Mouse (Mus musculus) left cerebral cortex, postnatal 10 days (tissue): ENCODE data around the gene Erc1. TPM values are rescaled to one million over a fixed set of nuclear protein-coding genes. Genes with fewer than 3 reads are reported as not detected.

Experiments
- DNase-seq, 2 experiments: peaks; one replicate each; pipeline ENCODE4 v3.0.0; 2021 to 2022; ENCODE audit warnings: low spot score in 2 of 2, mixed read lengths in 1 of 2; ENCODE audit errors: extremely low spot score in 1 of 2
- intact Hi-C: fragments of 180-260 bp; cut with DNase I; formaldehyde crosslinking; loops from one replicate; pipeline ENCODE4 v1.15.1; 2025
- total RNA-seq, 2 experiments: library from RNA; stranded (reverse); gene quantifications; 2 replicates each; pipeline ENCODE4 v1.2.3; 2021

Gene Erc1
- total RNA-seq, 2 experiments from 2014 or later: 127 to 131 TPM

DNA sequence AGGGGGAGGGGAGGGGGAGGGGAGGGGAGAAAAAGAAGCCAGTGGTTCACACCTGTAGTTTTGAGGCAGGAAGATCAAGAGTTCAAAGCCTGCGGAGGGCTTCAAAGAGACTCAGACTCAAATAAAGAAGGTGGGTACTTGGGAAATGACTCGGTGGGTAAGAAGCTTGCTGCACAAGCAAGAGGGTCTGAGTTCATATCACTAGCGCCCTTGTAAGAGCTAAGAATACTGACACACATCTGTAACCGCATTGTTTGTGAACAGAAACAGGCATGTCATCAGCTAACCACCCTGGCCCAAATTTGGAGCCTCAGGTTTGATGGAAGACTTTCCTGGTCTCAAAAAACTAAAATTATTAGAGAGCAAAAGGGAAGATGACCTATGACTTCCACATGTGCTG, 110.3 kb downstream of the Erc1 start:
- DNase-seq: no peak
- intact Hi-C loops: no loop called here

DNA sequence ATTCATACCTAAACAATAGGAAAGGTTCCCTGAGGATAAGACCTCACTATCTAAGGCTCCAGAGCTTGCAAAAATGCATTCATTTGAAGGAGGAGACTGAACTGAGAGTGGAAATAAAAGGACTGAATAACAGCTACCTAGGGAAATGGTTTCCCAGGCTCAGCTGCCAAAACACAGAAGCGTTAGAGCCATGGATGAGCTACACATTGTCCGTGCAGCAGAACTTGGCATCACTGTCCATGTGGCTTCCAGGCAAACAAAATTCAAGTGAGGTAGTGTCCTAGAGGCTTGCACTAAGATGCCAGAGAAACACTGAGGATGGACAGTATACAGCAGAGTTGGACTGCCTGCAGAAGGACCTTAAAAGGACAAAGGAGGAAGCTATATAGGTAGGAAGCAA, 112.0 kb downstream of the Erc1 start:
- intact Hi-C loops: no loop called here
- no peak for DNase-seq

DNA sequence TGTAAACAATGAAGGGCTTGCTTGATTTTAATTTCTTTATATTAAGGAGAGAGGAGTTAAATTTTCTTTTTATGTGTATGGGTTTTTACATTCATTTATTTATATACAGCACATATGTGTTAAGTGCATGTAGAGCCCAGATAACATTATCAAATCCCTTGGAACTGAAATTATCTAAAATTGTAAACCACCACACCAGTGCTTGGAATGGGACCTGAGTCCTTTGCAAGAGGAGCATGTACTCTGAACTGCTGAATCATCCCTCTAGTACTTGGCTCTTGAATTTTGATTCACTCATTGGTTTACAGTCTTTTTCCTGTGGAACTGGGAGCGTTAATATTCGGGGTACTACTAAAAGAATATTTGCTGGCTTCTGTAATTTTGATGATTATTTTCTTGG, 116.8 kb downstream of the Erc1 start:
- DNase-seq: no peak

DNA sequence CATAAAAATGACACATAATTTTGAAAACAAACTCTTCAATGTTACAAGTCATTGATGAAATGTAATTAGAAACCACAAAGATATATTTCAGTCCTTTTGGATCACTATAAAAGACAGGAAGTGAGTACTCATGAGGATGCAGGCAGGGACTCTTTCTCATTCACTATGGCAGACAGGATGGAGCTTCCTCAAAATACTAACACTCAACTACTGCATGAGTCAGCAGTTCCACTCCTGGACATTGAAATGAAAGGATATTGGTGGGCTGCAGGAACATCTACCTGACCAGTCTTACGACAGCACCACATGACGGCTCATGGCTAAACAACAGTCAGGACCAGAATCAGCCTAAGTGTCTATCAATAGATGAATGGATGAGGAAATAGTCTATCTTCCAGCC, 132.7 kb downstream of the Erc1 start:
- no peak for DNase-seq
- intact Hi-C loops: no loop called here

More for the DNA sequence above, 116.8 kb downstream of the Erc1 start:
- intact Hi-C loops: no loop called here

DNA sequence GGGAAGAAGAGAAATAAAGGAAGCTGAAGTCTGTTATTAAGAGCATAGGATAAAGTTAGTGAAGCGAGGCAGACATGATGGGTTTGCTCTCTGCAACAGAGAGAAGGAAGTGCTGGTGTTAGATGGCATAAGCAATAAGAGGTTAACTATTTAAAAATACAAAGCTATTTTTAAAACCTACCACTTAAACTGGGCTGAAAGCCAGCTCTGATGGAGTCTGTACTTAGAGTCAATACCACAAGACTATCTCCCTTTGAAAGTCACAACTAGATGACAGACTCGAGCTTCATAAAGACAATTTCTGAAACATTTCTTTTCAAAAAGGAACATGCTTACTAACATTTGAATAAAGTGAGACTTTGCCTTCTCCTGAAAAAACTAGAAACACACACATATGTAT, 134.0 kb downstream of the Erc1 start:
- intact Hi-C loops: no loop called here
- no peak for DNase-seq

DNA sequence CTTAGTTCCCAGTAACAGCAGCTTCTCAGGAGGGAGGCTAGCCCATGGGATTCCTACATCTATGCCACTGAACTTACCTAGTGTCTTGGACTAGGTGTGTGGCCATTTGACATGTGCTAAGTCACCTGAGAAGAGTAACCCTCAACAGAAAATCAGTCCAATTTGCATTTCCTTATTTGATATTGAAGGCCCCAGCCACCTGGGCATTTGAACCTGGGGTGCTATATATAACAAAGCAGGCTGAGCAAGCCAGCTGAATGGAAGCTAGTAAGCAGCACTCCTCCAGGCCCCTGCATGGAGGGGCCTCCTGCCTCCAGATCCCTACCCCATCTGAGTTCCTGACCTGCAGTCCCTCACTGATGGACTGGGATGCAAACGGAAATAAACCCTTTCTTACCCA, 135.5 kb downstream of the Erc1 start:
- no peak for DNase-seq
- intact Hi-C loops: no loop called here

DNA sequence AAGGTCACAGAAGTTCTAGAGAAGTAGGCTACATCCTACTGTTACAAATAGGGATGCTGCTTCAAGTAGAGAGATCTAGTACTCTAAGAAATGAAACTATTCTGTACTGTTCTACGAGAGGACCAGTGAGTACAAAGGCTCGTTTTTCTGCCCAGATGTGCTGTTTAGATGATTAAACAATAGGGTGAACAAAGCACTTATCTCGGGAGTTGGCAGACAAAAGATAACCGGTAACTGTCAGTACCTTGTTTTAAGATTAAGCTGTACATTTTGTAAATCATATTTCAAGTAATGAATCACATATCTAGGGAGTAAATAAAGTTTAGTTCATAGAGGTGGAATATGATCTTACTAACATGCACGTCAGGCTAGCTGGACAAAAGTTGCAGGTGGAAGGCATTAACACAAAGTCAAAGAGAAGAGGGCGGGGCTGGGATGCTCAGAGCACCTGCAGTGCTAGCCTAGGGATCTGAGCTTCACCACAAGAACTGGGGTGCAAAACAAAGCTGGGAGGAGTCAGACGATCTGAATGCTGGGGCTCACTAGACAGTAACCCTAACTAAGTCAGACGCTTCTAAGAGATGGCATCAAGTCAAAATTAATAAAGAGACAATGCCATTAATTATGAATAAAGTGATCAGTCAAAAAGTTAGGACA, 136.2 kb downstream of the Erc1 start:
- intact Hi-C loops: no loop called here
- DNase-seq: no peak

DNA sequence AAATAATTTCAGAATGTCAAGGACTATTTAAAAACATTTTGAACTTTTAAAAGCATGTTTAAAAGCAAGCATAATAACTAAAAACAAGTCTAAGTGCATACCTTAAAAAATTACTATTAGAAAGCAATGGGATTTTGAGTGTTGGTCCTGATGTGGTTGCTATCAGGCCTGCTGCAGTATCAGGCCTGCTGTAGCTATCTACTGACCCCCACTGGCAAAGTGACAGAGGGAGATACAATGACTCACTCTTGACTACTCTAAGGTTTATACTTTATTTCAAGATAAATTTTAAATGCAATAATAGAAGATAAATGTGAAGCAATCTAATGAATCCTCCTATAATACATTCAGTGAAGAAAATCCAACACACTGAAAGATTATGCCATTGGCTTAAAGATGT, 138.4 kb downstream of the Erc1 start:
- DNase-seq: no peak
- intact Hi-C loops: no loop called here

DNA sequence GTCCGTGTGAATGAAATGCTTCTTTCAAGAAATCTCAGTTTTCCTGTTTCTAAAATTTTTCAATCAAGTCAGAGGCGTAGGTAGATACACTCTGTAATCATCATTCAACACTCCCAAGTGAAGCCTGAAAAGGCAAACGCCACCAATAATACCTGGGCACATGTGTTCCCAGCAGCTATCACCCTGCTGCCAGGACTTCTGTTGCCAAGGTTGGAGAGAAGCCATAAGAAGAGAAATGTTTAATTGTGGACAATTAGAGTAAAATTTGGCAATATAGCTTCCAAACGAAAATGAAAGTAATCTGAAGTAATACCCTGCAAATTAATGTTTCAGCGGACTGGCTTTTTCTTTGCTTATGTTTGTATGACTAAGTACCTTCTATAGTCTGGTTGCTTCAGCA, 140.1 kb downstream of the Erc1 start:
- no peak for DNase-seq
- intact Hi-C loops: no loop called here

DNA sequence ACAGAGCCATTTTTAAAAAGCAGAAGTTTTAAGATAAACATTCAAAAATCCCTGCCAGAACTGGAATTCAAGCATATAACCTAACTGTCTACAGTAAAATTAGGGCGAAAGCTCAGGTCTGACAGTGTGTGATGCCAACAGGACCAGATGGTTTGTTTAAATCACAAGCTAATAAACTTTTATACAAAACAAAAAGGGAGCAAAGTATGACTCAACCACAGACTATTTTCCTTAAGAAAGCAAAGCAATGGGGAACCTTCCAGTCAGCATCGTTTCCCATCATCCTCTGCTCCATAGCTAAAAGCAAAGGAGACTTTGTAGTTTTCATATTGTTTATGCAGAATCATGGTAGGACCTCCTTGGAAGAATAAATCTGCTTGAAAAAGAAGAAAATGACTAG, 143.1 kb downstream of the Erc1 start:
- intact Hi-C loops: no loop called here
- no peak for DNase-seq

DNA sequence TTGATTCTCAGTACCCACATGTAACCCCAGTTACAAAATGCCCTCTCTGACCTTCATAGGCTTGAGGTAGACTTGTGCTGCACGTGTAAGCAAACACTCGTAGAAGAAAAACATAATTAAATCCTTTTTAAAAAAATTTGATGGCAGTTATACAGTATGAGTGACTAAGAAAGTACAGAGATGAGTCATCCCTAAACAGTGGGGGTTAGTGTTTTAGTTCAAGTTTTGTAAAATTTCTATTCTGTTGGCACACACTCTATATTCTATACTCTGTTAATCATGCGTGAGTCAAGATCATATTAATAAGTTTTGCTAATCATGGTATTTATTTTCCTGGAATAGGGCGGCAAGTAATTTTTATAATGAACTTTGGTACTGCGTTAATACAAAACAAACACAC, 155.2 kb downstream of the Erc1 start:
- intact Hi-C loops: no loop called here
- DNase-seq: no peak

DNA sequence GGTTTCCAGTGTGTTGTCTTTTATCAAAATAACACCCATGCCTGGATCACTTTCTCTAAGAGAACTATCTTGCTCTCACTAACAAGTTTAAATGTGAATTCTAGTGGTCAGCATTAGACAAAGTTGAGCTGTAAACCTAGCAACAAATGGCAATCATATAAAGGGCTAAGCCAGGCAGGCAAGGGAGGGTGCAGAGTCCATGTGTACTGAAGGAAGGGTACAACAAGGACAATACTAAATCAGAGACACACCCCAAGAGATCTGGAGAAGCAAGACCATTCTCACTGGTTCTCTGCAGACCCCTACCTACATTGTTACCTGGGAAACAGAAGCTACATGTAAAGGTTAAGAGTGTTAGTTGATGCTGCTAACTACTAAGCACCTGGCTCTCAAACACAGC, 161.5 kb downstream of the Erc1 start:
- no peak for DNase-seq
- intact Hi-C loops: no loop called here

DNA sequence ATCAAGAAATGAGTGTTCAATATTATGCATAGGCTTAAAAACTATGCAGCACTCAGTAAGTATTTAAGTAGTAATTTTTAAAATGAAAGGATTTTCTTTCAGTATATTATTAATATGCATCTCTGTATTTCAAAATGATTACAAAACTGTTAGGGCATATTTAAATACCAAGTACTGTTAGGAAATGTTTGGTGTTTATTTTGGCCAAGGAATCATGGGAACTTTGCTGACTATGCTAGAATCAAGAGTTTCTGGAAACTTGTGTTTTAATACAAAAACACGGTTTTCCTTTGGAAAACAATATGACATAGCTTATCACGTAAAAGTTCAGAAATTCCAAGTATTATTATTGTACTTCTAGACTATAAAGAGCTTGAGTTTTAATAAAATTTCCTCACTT, 167.2 kb downstream of the Erc1 start:
- intact Hi-C loops: no loop called here
- DNase-seq: no peak

DNA sequence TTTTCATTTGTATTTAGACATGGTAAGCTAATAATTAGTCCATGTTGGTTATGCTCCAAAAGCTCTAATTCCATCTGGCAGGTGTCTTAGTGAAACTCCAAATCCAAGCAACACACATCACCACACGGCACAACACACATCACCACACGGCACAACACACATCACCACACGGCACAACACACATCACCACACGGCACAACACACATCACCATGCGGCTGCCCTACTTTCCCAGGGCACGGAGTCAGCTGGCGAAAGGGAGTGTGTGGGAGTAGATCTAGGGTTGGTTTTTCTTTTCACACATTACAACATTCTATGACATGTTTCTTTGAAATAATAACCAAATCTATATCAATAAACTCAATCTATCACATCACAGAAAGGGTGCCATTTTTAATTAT, 173.2 kb downstream of the Erc1 start:
- DNase-seq: no peak
- intact Hi-C loops: no loop called here

DNA sequence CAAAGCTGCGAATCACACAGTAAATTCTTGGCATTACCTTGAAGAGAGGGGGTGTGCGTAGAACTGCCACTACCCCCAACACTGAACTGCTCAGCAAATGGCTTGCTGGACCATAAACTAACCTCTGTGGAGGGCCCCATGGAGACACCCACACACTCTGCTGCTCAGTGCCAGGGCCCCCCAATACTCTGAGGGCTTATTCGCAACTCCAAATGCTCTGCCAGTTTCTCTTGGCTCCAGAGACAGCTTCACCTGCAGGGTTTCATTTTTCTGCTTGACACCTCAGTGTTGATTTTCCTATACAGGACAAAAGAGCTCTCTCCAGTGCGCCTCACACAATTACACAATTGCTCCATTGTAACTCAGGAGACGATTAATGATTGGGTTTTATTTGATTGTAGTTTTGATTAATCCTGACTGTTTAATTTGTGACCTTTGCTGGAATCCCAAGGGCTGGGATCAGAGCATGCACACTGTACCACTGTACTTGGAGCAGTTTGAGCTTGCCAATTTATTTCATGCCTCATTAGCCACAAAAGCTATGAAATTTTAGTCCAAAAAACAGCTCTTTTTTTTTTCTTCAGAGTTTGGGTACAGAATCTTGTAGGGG, 173.7 kb downstream of the Erc1 start:
- intact Hi-C loops: no loop called here
- no peak for DNase-seq

DNA sequence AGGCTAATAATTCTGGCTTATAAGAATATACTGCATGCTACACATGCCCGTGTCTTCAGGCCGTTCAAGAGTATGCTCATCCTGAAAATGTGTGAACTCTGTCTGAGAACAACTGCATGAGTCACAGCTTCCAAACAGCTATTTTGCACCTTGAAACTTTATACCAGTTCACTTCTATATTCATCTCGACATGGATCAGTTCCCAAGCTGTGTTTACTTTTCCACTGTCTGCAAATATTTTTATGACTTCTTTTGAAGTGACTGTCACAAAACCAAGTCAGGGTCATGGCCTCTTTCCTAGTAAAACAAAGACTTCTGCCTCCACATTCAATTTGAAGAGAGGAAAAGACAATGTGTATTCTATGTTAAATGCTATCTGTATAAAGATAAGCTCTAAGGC, 178.2 kb downstream of the Erc1 start:
- DNase-seq: no peak
- intact Hi-C loops: no loop called here

DNA sequence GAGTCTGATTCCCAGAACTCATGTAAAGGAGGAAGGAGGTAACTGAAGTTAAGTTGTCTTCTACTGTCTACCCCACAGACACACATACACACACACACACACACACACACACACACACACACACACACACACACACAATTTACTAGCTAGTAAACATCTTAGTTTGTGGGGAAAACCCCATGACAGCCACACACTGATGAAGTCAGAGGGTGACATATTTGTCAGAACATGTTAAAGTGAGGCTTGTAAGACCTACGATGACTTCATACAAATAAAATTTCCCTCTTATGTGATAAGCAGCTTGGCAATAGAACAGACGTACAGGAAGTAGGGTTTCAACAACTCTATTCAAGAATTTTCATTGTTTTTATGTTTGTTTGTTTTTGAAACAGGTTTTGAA, 185.0 kb downstream of the Erc1 start:
- no peak for DNase-seq
- intact Hi-C loops: no loop called here

DNA sequence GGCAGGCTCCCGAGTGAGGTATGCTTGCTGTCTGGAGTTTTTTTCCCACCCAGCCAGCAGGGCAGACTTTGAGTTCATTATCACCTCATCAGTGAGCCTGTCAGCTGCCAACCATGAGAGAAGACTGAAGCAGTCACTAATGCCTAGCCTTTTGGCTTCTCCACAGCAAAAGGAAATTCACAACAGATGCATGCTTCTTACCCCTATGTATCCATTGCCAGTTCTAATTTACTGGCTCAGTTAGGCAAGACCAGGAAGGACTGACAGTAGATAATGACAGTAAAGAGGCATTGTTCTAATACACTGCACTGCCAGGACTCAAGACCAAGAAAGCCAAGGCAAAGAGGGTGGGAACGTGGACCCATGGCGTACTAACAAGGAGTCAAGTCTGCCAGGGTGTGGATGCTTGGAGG, 186.9 kb downstream of the Erc1 start:
- intact Hi-C loops: no loop called here
- DNase-seq: no peak

DNA sequence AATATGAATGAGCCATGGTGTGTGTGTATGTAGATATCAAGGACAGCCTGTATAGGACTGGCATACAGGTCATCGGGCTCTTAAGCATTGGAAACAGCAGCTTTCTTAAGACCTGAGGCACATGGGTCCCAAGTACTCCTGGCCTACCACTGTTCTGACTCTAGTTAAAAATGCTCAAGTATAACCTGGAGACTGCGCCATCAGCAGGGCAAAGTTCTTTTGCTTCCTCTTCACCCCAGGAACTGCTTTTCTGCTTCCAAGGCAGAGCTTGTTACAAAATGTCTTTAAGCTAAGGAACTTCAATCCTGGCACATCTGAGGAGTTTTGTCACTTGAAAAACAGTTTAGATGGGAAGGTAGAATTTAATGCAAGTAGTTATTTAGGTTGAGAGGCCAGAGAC, 189.5 kb downstream of the Erc1 start:
- intact Hi-C loops: no loop called here
- DNase-seq: no peak

DNA sequence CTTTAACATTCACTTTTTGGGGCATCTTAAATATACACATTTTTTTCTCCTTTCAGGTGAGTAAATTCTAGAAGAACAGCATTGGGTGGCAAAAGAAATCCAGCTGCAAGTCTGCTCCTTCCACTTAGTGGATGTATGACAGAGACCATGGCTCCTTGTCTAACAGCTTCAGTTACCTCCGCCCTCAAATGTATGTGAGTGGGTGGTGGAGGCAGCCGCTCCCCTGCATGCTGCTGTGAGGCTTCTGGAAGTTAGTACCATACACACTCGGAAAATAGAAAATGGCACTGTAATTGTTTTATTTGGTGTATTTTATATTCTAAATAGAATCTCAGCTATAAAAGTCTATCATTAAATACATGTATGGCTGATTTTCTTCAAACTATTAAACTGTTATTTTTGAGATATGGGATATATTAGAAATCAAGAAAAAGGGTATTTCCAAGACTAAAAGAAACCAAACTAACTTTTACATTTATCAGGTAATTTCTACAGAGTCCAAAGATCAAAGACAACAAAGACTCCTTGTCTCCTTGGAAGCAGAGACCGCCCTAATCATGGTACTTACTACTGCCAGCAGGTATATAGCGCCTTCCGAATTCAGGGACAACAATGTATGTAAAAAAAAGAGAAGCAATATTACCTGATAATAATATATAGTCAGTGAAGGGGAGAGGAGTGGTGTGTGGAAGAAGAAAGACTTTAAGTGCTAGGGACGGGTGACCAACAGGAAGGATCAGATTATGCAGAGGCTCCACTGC, 190.4 kb downstream of the Erc1 start:
- intact Hi-C loops: no loop called here
- no peak for DNase-seq
